Mouse (Mus musculus): ENCODE data around the gene Ppm1a.
"Not testable (repeated sequence)": the region's sequence is repeated elsewhere in the genome, so short reads cannot be mapped to it uniquely, and the experiment has no call there.

Gene Ppm1a

GRCm38 (mm10) chr12:72761649-72762261 is 4.5 kb downstream of the Ppm1a start:
- no peak for DNase-seq (ENCODE audit: low read depth)

- DNase-seq (ENCODE audit: low read depth), result no peak
These were observed 5.2 kb downstream of the Ppm1a start for GRCm38 (mm10) chr12:72762502-72762901.

GRCm38 (mm10) chr12:72763156-72763555 is 5.9 kb downstream of the Ppm1a start:
- DNase-seq (ENCODE audit: low read depth), result no peak

DNA sequence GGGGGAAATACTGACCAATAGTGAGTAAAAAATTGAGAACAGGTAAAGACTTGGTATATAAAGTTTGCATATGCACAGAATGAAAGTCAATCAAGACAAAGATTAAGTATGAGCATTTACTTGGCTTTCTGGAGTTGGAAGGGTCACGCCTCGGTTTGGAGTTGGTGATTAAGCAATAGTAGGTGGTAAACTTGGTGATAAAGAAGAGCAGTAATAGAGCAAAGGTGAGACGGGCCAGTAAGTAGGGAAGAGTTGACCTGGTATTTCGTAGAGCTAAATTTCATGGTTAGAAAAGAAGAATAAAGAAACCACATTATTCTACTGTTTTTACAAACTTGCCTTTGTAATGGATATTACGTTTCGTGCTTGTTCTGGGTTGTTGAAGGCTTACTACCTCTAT is 10.6 kb downstream of the Ppm1a start:
- DNase-seq (ENCODE audit: low read depth), result no peak

- no peak for DNase-seq (ENCODE audit: low read depth)
These were observed 11.0 kb downstream of the Ppm1a start for GRCm38 (mm10) chr12:72768230-72768629.

DNA sequence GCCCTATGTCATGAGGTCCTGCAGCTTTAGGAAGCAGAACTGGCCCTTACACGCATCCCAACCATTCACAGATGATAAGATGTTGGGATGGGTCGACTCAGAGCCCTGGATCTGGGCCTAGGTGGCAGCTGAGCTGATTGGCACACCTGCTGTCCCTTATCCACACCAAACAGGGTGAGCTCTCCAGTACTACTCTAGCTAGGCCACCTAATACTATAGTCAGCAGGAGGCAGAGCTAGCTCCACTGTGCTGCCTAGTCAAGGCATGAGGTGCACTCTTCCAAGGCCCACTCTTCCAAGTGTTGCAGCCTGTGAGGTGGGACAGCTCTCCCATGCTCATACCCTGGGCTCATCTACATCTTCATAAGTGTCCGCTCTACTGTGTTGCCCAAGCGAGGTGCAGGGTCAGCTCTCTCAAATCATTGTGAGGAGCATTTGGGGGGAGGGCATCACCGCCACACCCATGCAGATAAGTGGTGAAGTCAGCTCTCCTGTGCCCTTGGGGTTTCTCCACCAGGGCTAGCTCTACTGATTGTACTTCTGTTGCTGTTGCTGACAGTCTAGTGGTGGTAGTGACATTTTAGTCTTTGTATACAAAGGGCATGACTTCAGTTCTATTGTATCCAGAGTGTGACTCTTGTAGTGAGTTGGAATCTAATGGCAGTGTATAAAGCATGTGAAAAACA is 12.4 kb downstream of the Ppm1a start:
- DNase-seq (ENCODE audit: low read depth), result no peak

- no peak for DNase-seq (ENCODE audit: low read depth)
These were observed 13.9 kb downstream of the Ppm1a start for GRCm38 (mm10) chr12:72771153-72771552.

- no peak for DNase-seq (ENCODE audit: low read depth)
These were observed 14.5 kb downstream of the Ppm1a start for GRCm38 (mm10) chr12:72771711-72772110.

DNA sequence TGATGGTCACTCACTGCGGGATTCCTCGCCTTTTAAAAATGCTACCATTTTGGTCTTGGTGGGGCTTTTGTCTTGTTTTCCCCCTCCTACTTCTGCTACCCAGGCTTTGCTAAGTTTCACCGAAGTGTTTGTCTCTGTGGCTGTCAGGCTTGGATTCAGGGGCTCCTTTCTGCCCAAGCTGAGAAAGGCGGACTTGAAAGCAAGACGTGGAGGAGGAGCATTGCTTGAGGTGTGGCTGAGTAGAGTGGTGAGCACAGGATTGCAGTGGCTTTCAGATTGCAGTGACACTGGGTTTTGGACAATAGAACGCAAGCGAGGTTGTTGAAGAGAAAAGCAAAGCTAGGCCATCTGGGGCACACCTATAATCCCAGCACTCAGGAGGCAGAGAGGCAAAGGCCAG is 16.7 kb downstream of the Ppm1a start:
- DNase-seq (ENCODE audit: low read depth), result no peak

- no peak for DNase-seq (ENCODE audit: low read depth)
These were observed 20.0 kb downstream of the Ppm1a start for GRCm38 (mm10) chr12:72777244-72777643.

DNA sequence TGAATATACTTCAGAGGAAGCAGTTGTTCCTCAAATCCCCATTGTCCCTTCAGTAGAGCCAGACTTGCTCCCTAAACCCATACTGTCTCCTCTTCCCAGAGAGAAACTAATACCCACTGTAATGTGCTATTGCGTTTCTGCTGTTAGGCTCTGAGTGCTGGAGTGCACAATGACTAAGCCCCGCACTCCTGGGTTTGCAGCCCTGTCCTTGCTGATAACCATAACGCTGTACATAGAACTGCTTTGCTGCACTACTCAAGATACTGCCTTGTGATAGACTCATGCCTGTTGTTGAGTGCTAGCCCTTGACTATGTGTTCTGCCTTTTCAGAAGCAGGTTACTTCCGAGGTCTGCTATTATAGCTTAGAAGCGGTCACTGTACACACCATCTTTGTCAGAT is 22.9 kb downstream of the Ppm1a start:
- DNase-seq (ENCODE audit: low read depth), result no peak

DNA sequence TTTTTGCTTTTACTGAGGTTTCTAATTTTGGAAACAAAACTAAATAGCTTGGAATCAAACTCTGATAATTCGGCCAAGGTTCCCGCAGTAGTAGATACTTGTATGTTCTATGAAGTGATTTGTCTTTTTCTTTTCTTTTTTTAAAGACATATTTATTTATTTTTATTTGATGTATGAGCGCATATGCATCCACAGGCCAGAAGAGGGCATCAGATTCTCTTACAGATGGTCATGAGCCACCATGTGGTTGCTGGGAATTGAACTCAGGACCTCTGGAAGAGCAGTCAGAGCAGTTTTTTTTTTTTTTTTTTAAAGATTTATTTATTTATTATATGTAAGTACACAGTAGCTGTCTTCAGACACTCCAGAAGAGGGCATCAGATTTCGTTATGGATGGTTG is 25.5 kb downstream of the Ppm1a start:
- not testable (repeated sequence) for DNase-seq (ENCODE audit: low read depth)

- DNase-seq (ENCODE audit: low read depth), result no peak
These were observed 28.1 kb downstream of the Ppm1a start for GRCm38 (mm10) chr12:72785183-72785930.

DNA sequence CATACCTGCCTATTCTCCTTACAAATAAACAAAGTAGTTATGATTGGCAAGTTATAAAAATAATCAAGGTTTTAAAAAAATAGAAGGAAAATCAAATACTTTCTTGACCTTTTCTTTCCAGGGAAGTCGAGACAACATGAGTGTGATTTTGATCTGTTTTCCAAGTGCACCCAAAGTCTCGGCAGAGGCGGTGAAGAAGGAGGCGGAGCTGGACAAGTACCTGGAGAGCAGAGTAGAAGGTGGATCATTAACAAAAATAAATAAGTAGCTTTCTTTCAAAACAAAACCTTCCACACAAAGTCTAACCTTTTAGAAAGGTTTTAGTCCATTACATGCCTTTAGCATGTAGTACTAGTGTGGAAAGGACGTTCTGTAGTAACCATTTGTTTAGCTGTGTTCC is 29.3 kb downstream of the Ppm1a start:
- DNase-seq (ENCODE audit: low read depth), result no peak

DNA sequence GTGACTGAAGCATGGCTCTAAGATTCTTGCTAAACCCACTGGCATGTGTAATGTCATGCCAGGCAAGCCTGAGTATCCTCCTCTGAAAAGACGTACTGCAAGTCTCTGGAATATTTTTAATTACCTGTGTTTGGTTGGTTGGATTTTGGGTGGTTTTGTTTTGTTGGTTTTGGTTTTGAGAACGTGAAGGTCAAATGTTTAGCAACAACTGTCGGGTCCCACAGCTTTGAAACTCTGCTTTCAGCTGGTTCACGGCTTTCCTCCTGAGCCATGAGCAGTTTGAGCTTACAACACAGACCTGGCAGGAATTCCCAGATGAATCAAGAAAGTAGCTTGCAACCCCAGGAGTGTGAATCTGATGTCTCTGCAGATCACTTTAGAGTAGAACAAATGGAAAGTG is 29.7 kb downstream of the Ppm1a start:
- DNase-seq (ENCODE audit: low read depth), result no peak

DNA sequence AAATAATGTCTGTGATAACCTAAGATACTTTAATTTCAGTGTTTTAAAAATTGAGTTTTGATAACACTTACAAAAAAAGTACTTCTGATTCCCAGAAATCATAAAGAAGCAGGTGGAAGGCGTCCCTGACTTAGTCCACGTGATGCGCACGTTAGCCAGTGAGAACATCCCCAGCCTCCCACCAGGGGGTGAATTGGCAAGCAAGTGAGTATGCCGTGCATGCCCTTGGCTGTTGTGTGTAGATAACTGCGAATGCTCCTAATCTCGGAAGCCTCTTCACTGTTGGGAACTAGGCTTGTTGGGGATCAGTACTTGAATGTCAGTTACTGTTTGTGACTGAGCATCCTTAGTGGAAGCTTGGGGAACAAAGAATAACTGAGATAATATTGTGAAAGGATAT is 33.3 kb downstream of the Ppm1a start:
- peak; percentile 82 for DNase-seq (ENCODE audit: low read depth)

DNA sequence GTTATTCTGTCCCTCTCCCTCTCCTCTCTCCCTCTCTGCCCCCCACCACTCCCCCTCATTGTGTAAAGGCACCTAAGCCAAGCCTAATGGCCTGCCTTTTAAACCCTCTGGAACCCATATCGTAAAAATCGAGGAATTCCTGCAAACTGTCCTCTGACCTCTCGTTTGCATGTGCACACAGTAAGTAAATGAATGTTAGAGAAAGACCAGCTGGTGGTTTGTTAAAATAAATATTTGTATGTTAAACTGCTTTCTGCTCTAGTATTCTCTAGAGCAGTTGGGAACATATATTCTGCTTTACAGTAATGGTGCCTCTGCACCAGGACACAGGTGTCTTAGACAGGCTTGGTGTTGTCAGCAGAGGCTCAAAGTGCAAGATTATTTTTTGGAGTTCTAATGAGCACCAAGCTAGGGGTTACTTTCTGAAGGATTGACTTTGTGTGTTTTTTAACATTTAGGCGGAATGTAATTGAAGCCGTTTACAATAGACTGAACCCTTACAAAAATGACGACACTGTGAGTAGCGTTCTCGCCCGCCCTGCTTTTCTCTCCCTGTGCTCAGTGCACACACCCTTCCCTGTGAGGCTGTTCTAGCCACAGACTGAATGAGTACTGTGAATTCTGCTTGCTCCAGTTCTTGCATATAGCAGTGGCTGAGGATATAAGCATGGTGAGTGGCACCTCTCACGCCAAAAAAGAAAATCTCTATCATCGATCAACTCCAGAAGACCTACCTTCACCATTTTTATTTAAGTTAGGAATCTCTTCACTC is 35.3 kb downstream of the Ppm1a start:
- DNase-seq (ENCODE audit: low read depth), result no peak

- no peak for DNase-seq (ENCODE audit: low read depth)
These were observed 36.7 kb downstream of the Ppm1a start for GRCm38 (mm10) chr12:72793983-72794382.

DNA sequence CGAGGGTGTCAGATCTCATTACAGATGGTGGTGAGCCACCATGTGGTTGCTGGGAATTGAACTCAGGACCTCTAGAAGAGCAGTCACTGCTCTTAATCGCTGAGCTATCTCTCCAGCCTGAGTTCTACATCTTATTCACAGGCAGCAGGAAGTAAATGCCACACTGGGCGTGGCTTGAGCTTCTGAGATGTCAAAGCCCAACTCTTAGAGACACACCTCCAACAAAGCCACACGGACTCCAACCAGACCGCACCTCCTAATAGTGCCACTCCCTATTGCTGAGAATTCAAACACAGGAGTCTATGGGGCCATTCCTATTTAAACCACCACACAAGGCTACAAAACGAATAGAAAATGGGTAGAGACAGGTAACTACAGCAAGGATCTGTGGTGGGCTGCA is 52.5 kb downstream of the Ppm1a start:
- no peak for DNase-seq (ENCODE audit: low read depth)

DNA sequence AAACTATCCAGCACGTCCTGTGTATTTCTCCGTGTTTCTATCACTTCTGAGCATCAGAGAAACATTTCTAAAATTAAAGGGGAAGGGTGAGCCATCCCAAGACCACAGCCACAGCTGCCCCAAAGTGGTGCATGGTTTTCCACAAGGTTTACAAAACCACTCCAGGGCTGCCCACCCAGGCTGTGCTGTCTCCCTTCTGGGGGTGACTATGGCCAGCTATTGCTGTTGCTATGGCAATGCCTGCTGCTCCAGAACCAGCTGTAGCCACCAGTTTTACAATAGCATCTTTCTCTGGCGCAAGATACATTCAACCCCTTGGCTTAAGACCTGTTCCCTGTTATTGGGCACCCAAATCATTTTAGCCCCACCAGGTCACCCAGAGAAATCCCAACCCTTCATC is 54.3 kb downstream of the Ppm1a start:
- no peak for DNase-seq (ENCODE audit: low read depth)

- DNase-seq (ENCODE audit: low read depth), result no peak
These were observed 63.7 kb downstream of the Ppm1a start for GRCm38 (mm10) chr12:72820940-72821431.

DNA sequence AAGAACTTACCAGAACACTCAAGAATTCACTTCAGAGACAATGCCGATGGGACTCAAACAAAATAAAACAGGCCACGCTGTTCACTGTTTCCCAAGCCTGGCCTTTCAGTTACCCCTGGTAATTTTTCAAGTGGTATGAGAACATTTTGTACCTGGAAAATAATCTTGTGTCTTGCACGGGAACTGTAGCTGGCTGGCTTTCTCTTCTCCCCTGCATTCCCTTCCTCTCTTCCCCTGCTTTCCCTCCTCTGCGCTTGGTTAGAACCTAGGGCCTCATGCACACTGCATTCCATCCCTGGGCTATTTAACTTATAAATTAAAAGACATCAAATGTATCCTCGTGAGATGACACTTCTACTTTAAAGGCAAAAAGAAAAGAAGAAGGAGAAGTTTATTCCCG is 64.3 kb downstream of the Ppm1a start:
- no peak for DNase-seq (ENCODE audit: low read depth)
